Mouse (Mus musculus): ENCODE data around the gene Lmtk2. TPM values are rescaled to one million over a fixed set of nuclear protein-coding genes. Genes with fewer than 3 reads are reported as not detected.

Gene Lmtk2
- polyA plus RNA-seq (2014; fragmentation: Nextera tagmentation; extraction: Ambion mirVana) = 4.4 and 4.7 TPM in 2 replicates

DNA sequence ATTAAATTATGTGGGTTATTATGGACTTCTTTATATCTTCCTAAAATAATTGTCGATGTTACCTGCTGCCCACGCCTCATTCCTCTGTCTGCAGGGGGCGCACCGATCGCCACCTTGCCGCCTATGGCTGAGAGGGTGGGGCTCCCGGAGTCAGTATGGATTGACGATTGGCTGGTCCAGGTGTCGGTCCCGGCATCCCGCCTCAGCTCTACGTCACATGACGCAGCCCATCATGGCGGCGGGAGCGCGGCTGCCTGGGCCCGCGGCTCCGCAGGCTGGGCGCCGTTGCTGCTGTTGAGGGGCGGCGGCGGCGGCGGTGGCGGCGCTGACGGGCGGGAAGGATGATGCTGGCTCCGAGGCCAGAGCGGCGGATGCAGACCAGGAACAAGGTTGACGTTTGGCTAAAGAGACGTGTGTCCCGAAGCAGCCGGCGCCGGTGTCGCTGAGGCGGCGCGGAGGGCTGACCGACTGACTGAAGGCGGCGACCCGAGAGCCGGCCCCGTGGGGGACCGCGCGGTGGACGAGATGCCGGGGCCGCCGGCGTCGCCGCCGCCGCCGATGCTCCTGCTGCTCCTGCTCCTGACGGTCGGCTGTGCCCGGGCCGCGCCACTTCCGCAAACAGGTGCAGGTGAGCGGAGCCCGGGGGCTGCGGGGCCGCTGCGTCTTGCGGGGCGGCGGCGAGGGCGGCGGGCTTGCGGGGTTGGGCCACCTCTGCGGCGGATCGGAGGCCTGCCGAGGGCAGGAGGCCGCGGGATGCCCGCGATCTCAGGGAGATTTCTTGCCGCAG is at the start of gene Lmtk2:
TSS of gene Lmtk2 (plus strand) at position 288 of the 787 bp plus-strand sequence.
- Histone ChIP-seq H3K27ac (replicated peaks in 1 of 2; ENCODE audit: control insufficient read depth in 1 of 2, insufficient read depth in 1 of 2, low read depth in 2 of 2, low read length in 2 of 2) (peak within 1 kb of the TSS in 1 of 2 experiments; percentile 75; a peak in 2 of 4 replicates), H3K27me3 (ENCODE audit: control insufficient read depth, insufficient read depth, low read length) (no peaks in the 10 kb centered on the region), H3K4me1 (ENCODE audit: control insufficient read depth in 2 of 2, insufficient read depth in 2 of 2, low read length in 2 of 2) (peaks cover 4 to 17% of the 10 kb centered on the region in 2 experiments), H3K4me3 (ENCODE audit: control insufficient read depth in 1 of 2, insufficient read depth in 1 of 2, low read depth in 1 of 2, low read length in 2 of 2) (peak within 1 kb of the TSS; percentile 60 to 98), H3K4me2 (ENCODE audit: low read length) (peak within 1 kb of the TSS; percentile 83), H3K9ac (ENCODE audit: low read length) (peak within 1 kb of the TSS; percentile 92), H3K9me3 (ENCODE audit: control insufficient read depth, low read length) (no peaks in the 10 kb centered on the region), H3K36me3 (ENCODE audit: control insufficient read depth, insufficient read depth, low read length) (no peaks in the 10 kb centered on the region)
- peak; percentile 98 for ATAC-seq (ENCODE audit: insufficient number of reproducible peaks, insufficient read depth, low FRiP score, low read depth)
- under 1% methylated on average over 70 of the region's 90 CpGs for WGBS

- no peak for ATAC-seq (ENCODE audit: insufficient number of reproducible peaks, insufficient read depth, low FRiP score, low read depth)
Measured at GRCm38 (mm10) chr5:144051268-144051667, 49.0 kb upstream of the Lmtk2 start.

DNA sequence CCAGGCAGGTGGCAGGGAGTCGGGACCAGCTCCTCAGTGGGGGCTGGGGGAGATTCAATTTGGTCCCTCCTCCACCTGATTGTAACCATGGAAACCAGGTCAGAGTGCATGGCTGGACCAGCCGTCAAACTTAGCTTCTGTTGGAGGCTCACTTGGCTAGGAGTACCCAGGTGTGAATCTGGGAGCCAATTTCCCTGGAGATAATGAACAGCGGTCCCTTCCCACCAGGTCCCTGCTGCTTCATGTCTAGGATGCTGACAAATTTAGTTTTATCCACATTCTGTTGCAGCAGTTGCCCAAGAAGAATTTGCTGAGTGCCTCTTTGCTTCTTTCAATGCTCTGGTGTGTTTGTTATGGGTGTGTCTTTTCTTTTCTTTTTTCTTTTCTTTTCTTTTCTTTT is 46.8 kb upstream of the Lmtk2 start:
- no peak overlapping the region for H3K4me2 ChIP-seq (ENCODE audit: low read length)
- no peak overlapping the region for H3K4me3 ChIP-seq (ENCODE audit: control insufficient read depth in 1 of 2, insufficient read depth in 1 of 2, low read depth in 1 of 2, low read length in 2 of 2)
- 37% methylated on average over 3 of the region's 3 CpGs for WGBS
- no peaks in the 10 kb centered on the region for H3K36me3 ChIP-seq (ENCODE audit: control insufficient read depth, insufficient read depth, low read length)
- no peak overlapping the region for H3K27ac ChIP-seq (replicated peaks in 1 of 2; ENCODE audit: control insufficient read depth in 1 of 2, insufficient read depth in 1 of 2, low read depth in 2 of 2, low read length in 2 of 2)
- H3K9me3 ChIP-seq (ENCODE audit: control insufficient read depth, low read length) = no peaks in the 10 kb centered on the region
- H3K27me3 ChIP-seq (ENCODE audit: control insufficient read depth, insufficient read depth, low read length) = no peaks in the 10 kb centered on the region
- no peak overlapping the region for H3K9ac ChIP-seq (ENCODE audit: low read length)
- ATAC-seq (ENCODE audit: insufficient number of reproducible peaks, insufficient read depth, low FRiP score, low read depth) = no peak
- no peaks in the 10 kb centered on the region for H3K4me1 ChIP-seq (ENCODE audit: control insufficient read depth in 2 of 2, insufficient read depth in 2 of 2, low read length in 2 of 2)

More at GRCm38 (mm10) chr5:144051268-144051667, 49.0 kb upstream of the Lmtk2 start:
- Histone ChIP-seq H3K4me1 (ENCODE audit: control insufficient read depth in 2 of 2, insufficient read depth in 2 of 2, low read length in 2 of 2) (no peaks in the 10 kb centered on the region), H3K9ac (ENCODE audit: low read length) (no peak overlapping the region), H3K36me3 (ENCODE audit: control insufficient read depth, insufficient read depth, low read length) (no peaks in the 10 kb centered on the region), H3K27ac (replicated peaks in 1 of 2; ENCODE audit: control insufficient read depth in 1 of 2, insufficient read depth in 1 of 2, low read depth in 2 of 2, low read length in 2 of 2) (no peak overlapping the region), H3K9me3 (ENCODE audit: control insufficient read depth, low read length) (no peaks in the 10 kb centered on the region), H3K4me3 (ENCODE audit: control insufficient read depth in 1 of 2, insufficient read depth in 1 of 2, low read depth in 1 of 2, low read length in 2 of 2) (no peak overlapping the region), H3K27me3 (ENCODE audit: control insufficient read depth, insufficient read depth, low read length) (no peaks in the 10 kb centered on the region), H3K4me2 (ENCODE audit: low read length) (no peak overlapping the region)

DNA sequence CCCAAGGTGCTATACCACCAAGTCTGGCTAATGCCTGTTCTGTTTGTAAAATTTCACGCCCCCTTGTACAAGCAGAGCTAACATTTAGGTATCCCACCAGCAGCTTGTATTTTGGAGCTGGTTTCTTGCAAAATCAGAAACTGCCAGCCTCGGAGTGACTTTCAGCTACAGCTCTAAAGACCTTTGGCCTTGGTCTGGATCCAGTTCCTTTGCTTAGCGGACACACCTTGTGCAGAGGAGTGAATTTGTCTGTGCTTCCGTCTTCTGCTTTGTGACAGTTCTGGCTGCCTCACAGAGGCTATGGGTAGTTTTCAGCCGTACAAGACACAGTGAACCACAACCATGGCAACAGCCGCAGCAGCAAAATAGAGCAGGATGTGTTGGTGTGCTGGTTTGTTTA is 45.9 kb upstream of the Lmtk2 start:
- H3K4me1 ChIP-seq (ENCODE audit: control insufficient read depth in 2 of 2, insufficient read depth in 2 of 2, low read length in 2 of 2) = no peaks in the 10 kb centered on the region
- no peaks in the 10 kb centered on the region for H3K27me3 ChIP-seq (ENCODE audit: control insufficient read depth, insufficient read depth, low read length)
- 84% methylated on average over 6 of the region's 6 CpGs for WGBS
- no peaks in the 10 kb centered on the region for H3K9me3 ChIP-seq (ENCODE audit: control insufficient read depth, low read length)
- no peak overlapping the region for H3K9ac ChIP-seq (ENCODE audit: low read length)
- H3K36me3 ChIP-seq (ENCODE audit: control insufficient read depth, insufficient read depth, low read length) = no peaks in the 10 kb centered on the region
- no peak overlapping the region for H3K4me2 ChIP-seq (ENCODE audit: low read length)
- no peak overlapping the region for H3K4me3 ChIP-seq (ENCODE audit: control insufficient read depth in 1 of 2, insufficient read depth in 1 of 2, low read depth in 1 of 2, low read length in 2 of 2)
- no peak for ATAC-seq (ENCODE audit: insufficient number of reproducible peaks, insufficient read depth, low FRiP score, low read depth)
- H3K27ac ChIP-seq (replicated peaks in 1 of 2; ENCODE audit: control insufficient read depth in 1 of 2, insufficient read depth in 1 of 2, low read depth in 2 of 2, low read length in 2 of 2) = no peak overlapping the region

DNA sequence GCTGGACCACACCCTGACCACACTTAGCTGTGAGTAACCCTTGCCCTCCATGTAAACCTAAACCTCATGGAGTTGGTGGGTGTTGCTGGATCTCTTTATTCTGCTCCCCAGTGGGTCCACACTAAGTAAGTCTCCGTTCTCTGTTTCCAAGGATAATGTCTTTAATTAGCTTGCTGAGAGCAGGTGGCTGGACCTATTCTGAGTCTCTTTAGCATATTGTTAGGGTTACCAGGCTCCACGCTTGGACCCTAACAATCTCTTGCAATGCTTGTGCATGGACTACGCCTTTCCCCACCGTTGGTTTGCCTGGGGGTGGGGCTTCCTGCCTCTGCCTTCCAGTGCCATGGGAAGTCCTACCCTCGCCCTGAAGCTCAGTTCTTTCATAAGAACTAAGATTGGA is 36.1 kb upstream of the Lmtk2 start:
- no peaks in the 10 kb centered on the region for H3K4me1 ChIP-seq (ENCODE audit: control insufficient read depth in 2 of 2, insufficient read depth in 2 of 2, low read length in 2 of 2)
- H3K27me3 ChIP-seq (ENCODE audit: control insufficient read depth, insufficient read depth, low read length) = no peaks in the 10 kb centered on the region
- H3K27ac ChIP-seq (replicated peaks in 1 of 2; ENCODE audit: control insufficient read depth in 1 of 2, insufficient read depth in 1 of 2, low read depth in 2 of 2, low read length in 2 of 2) = no peak overlapping the region
- peaks cover 7% of the 10 kb centered on the region; the same call in 1 of the 2 replicates for H3K9me3 ChIP-seq (ENCODE audit: control insufficient read depth, low read length)
- no peaks in the 10 kb centered on the region for H3K36me3 ChIP-seq (ENCODE audit: control insufficient read depth, insufficient read depth, low read length)
- no peak for ATAC-seq (ENCODE audit: insufficient number of reproducible peaks, insufficient read depth, low FRiP score, low read depth)
- H3K4me2 ChIP-seq (ENCODE audit: low read length) = no peak overlapping the region
- 74% methylated on average over 5 of the region's 5 CpGs for WGBS
- no peak overlapping the region for H3K4me3 ChIP-seq (ENCODE audit: control insufficient read depth in 1 of 2, insufficient read depth in 1 of 2, low read depth in 1 of 2, low read length in 2 of 2)
- no peak overlapping the region for H3K9ac ChIP-seq (ENCODE audit: low read length)

- H3K4me1 ChIP-seq (ENCODE audit: control insufficient read depth in 2 of 2, insufficient read depth in 2 of 2, low read length in 2 of 2) = no peaks in the 10 kb centered on the region
- WGBS = 68% methylated on average over 2 of the region's 2 CpGs
- H3K36me3 ChIP-seq (ENCODE audit: control insufficient read depth, insufficient read depth, low read length) = no peaks in the 10 kb centered on the region
Measured at GRCm38 (mm10) chr5:144066036-144066435, 34.2 kb upstream of the Lmtk2 start.

GRCm38 (mm10) chr5:144070064-144070463 is 30.2 kb upstream of the Lmtk2 start:
- WGBS = 73% methylated on average over 1 of the region's 1 CpGs
- no peak for ATAC-seq (ENCODE audit: insufficient number of reproducible peaks, insufficient read depth, low FRiP score, low read depth)
- Histone ChIP-seq H3K9me3 (ENCODE audit: control insufficient read depth, low read length) (peaks cover 7% of the 10 kb centered on the region; the same call in 1 of the 2 replicates), H3K4me1 (ENCODE audit: control insufficient read depth in 2 of 2, insufficient read depth in 2 of 2, low read length in 2 of 2) (no peaks in the 10 kb centered on the region), H3K4me2 (ENCODE audit: low read length) (no peak overlapping the region), H3K36me3 (ENCODE audit: control insufficient read depth, insufficient read depth, low read length) (no peaks in the 10 kb centered on the region), H3K4me3 (ENCODE audit: control insufficient read depth in 1 of 2, insufficient read depth in 1 of 2, low read depth in 1 of 2, low read length in 2 of 2) (no peak overlapping the region), H3K27me3 (ENCODE audit: control insufficient read depth, insufficient read depth, low read length) (no peaks in the 10 kb centered on the region), H3K27ac (replicated peaks in 1 of 2; ENCODE audit: control insufficient read depth in 1 of 2, insufficient read depth in 1 of 2, low read depth in 2 of 2, low read length in 2 of 2) (no peak overlapping the region), H3K9ac (ENCODE audit: low read length) (no peak overlapping the region)

More at GRCm38 (mm10) chr5:144066036-144066435, 34.2 kb upstream of the Lmtk2 start:
- Histone ChIP-seq H3K4me2 (ENCODE audit: low read length) (no peak overlapping the region), H3K4me3 (ENCODE audit: control insufficient read depth in 1 of 2, insufficient read depth in 1 of 2, low read depth in 1 of 2, low read length in 2 of 2) (no peak overlapping the region), H3K9me3 (ENCODE audit: control insufficient read depth, low read length) (peaks cover 7% of the 10 kb centered on the region; the same call in 1 of the 2 replicates), H3K27ac (replicated peaks in 1 of 2; ENCODE audit: control insufficient read depth in 1 of 2, insufficient read depth in 1 of 2, low read depth in 2 of 2, low read length in 2 of 2) (no peak overlapping the region), H3K9ac (ENCODE audit: low read length) (no peak overlapping the region), H3K27me3 (ENCODE audit: control insufficient read depth, insufficient read depth, low read length) (no peaks in the 10 kb centered on the region)
- ATAC-seq (ENCODE audit: insufficient number of reproducible peaks, insufficient read depth, low FRiP score, low read depth) = no peak
